Comparison of ENCODE assay signal across 8 mouse cellular contexts in the genomic region with DNA sequence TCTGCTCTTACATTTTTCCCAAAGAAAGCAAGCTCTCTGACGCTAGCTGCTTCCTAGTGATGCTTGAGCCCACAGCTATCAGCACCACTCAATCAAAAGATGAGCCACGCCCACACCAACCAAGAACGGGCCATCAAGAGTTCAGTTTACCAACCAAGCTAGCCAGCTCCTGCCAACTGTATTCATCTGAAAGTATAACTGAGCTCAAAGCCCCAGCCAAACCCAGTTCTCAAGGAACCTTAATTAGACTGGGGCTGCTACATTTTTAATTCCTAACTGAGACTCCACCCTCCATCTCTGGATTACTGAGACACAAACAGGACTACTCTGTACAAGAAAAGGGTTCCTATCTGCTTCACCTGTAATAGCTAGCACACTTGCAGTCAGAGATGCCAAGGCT. TPM values are rescaled to one million over a fixed set of nuclear protein-coding genes. Genes with fewer than 3 reads are reported as not detected.
A peak's percentile ranks its signal among the peaks of the same experiment; 100 is the strongest.
DNase-seq lines count a peak whose midpoint lies in the region; ATAC-seq and TF ChIP-seq lines count a peak whose summit lies in the region.

No protein-coding gene starts in this region.

- 49% methylated on average over 3 of the region's 3 CpGs for WGBS in heart, embryonic 10.5 days
- WGBS in heart, embryonic 12.5 days = 44% methylated on average over 3 of the region's 3 CpGs
- WGBS in lung, postnatal 0 days = 48% methylated on average over 3 of the region's 3 CpGs
- WGBS in stomach, embryonic 14.5 days = 44% methylated on average over 3 of the region's 3 CpGs

- H3K4me1 ChIP-seq in heart, embryonic 10.5 days = peaks cover 42% of the 10 kb centered on the region
- peaks cover 40% of the 10 kb centered on the region for H3K4me1 ChIP-seq in heart, embryonic 12.5 days (replicated peaks)
- peaks cover 19% of the 10 kb centered on the region; the same call in 1 of the 2 replicates for H3K4me1 ChIP-seq in lung, postnatal 0 days (ENCODE audit: insufficient read depth, low read depth, low read length)
- peaks cover 27% of the 10 kb centered on the region for H3K4me1 ChIP-seq in stomach, embryonic 14.5 days (ENCODE audit: control insufficient read depth, insufficient read depth, low read length)

- no peak for TF ChIP-seq EP300 in lung, postnatal 0 days (IDR thresholded peaks at IDR 0.05)

- H3K36me3 ChIP-seq in heart, embryonic 10.5 days = no peaks in the 10 kb centered on the region
- H3K36me3 ChIP-seq in heart, embryonic 12.5 days = no peaks in the 10 kb centered on the region; the same call in 1 of the 2 replicates
- H3K36me3 ChIP-seq in lung, postnatal 0 days (ENCODE audit: insufficient read depth, low read length) = no peaks in the 10 kb centered on the region
- no peaks in the 10 kb centered on the region for H3K36me3 ChIP-seq in stomach, embryonic 14.5 days (ENCODE audit: control insufficient read depth, insufficient read depth, low read length)

- no peak for ATAC-seq in heart, embryonic 12.5 days (ENCODE audit: insufficient number of reproducible peaks, low FRiP score)
- peak; percentile 47; the same call in 1 of the 2 replicates for ATAC-seq in lung, postnatal 0 days
- no peak for ATAC-seq in stomach, embryonic 14.5 days (ENCODE audit: insufficient number of reproducible peaks, insufficient read depth, low FRiP score, low read depth)

- no peak overlapping the region for H3K9ac ChIP-seq in heart, embryonic 12.5 days
- no peak overlapping the region for H3K9ac ChIP-seq in lung, postnatal 0 days (replicated peaks; ENCODE audit: low read depth)
- H3K9ac ChIP-seq in stomach, embryonic 14.5 days (replicated peaks; ENCODE audit: low read depth, low read length) = no peak overlapping the region

- peak overlapping the region; percentile 29; the same call in 1 of the 2 replicates for H3K27ac ChIP-seq in heart, embryonic 10.5 days
- H3K27ac ChIP-seq in heart, embryonic 12.5 days (ENCODE audit: poor library complexity, severe bottlenecking) = no peak overlapping the region
- peak overlapping the region; percentile 54 for H3K27ac ChIP-seq in lung, postnatal 0 days (ENCODE audit: low read length)
- H3K27ac ChIP-seq in stomach, embryonic 14.5 days (ENCODE audit: low read length) = peak overlapping the region; percentile 68; the same call in 1 of the 2 replicates

- no peak overlapping the region for H3K4me3 ChIP-seq in heart, embryonic 10.5 days
- H3K4me3 ChIP-seq in heart, embryonic 12.5 days = no peak overlapping the region
- no peak overlapping the region for H3K4me3 ChIP-seq in lung, postnatal 0 days (ENCODE audit: low read depth, low read length)
- H3K4me3 ChIP-seq in stomach, embryonic 14.5 days (ENCODE audit: low read depth, low read length) = no peak overlapping the region

- DNase-seq in heart, embryonic 10.5 days (ENCODE audit: low spot score) = no peak
- peak; percentile 35 for DNase-seq in lung, postnatal 0 days (ENCODE audit: low spot score)
- DNase-seq in lung, postnatal 14 days = no peak
- DNase-seq in kidney, postnatal 14 days = peak; percentile 37
- DNase-seq in adrenal gland, postnatal 4 days (ENCODE audit: low spot score in 2 of 2) = no peak
- no peak for DNase-seq in thymus, postnatal 4 days

- no peaks in the 10 kb centered on the region for H3K27me3 ChIP-seq in heart, embryonic 10.5 days (ENCODE audit: insufficient read depth, poor library complexity, severe bottlenecking)
- no peaks in the 10 kb centered on the region for H3K27me3 ChIP-seq in heart, embryonic 12.5 days (replicated peaks)
- H3K27me3 ChIP-seq in lung, postnatal 0 days (replicated peaks; ENCODE audit: insufficient read depth, low read length) = no peaks in the 10 kb centered on the region
- H3K27me3 ChIP-seq in stomach, embryonic 14.5 days (ENCODE audit: control insufficient read depth, insufficient read depth, low read length) = no peaks in the 10 kb centered on the region

- TF ChIP-seq CTCF in lung, postnatal 0 days (IDR thresholded peaks at IDR 0.05) = no peak

- no peaks in the 10 kb centered on the region for H3K9me3 ChIP-seq in heart, embryonic 10.5 days
- H3K9me3 ChIP-seq in heart, embryonic 12.5 days (replicated peaks) = no peaks in the 10 kb centered on the region
- H3K9me3 ChIP-seq in lung, postnatal 0 days (ENCODE audit: low read length) = no peaks in the 10 kb centered on the region
- H3K9me3 ChIP-seq in stomach, embryonic 14.5 days (ENCODE audit: control insufficient read depth, low read depth, low read length) = no peaks in the 10 kb centered on the region

- H3K4me2 ChIP-seq in heart, embryonic 12.5 days = no peak overlapping the region
- H3K4me2 ChIP-seq in lung, postnatal 0 days (replicated peaks; ENCODE audit: low read depth, low read length) = no peak overlapping the region
- no peak overlapping the region; the same call in 1 of the 2 replicates for H3K4me2 ChIP-seq in stomach, embryonic 14.5 days (replicated peaks; ENCODE audit: low read depth, low read length)

RNA-seq across cellular contexts. Expression of a gene that starts 18.1 kb away (rescaled TPM):
- 6.4 and 7.3 TPM in 2 replicates for polyA plus RNA-seq in heart, embryonic 10.5 days (2016; fragmentation: Nextera tagmentation; extraction: Ambion mirVana)
- polyA plus RNA-seq in heart, embryonic 12.5 days (2016; fragmentation: Nextera tagmentation; extraction: Ambion mirVana) = 10.1 and 10.6 TPM in 2 replicates
- 141 and 151 TPM in 2 replicates for polyA plus RNA-seq in lung, postnatal 0 days (2015; fragmentation: Nextera tagmentation; extraction: Ambion mirVana)
- polyA plus RNA-seq in stomach, embryonic 14.5 days (2014; fragmentation: Nextera tagmentation; extraction: Ambion mirVana) = 42.9 and 49.7 TPM in 2 replicates
- total RNA-seq in adrenal gland, postnatal 4 days (2021) = 10 to 100 TPM; 47.4 to 49.2 TPM

RNA-seq across cellular contexts. Expression of a gene that starts 20.1 kb away (rescaled TPM):
- 532 and 637 TPM in 2 replicates for polyA plus RNA-seq in heart, embryonic 10.5 days (2016; fragmentation: Nextera tagmentation; extraction: Ambion mirVana)
- polyA plus RNA-seq in heart, embryonic 12.5 days (2016; fragmentation: Nextera tagmentation; extraction: Ambion mirVana) = 682 and 719 TPM in 2 replicates
- 474 and 487 TPM in 2 replicates for polyA plus RNA-seq in lung, postnatal 0 days (2015; fragmentation: Nextera tagmentation; extraction: Ambion mirVana)
- polyA plus RNA-seq in stomach, embryonic 14.5 days (2014; fragmentation: Nextera tagmentation; extraction: Ambion mirVana) = 477 and 482 TPM in 2 replicates
- total RNA-seq in adrenal gland, postnatal 4 days (2021) = 100 to 1,000 TPM; 352 to 357 TPM

RNA-seq across cellular contexts. Expression of a gene that starts 35.5 kb away (rescaled TPM):
- not detected in 2 replicates for polyA plus RNA-seq in heart, embryonic 10.5 days (2016; fragmentation: Nextera tagmentation; extraction: Ambion mirVana)
- not detected in 2 replicates for polyA plus RNA-seq in heart, embryonic 12.5 days (2016; fragmentation: Nextera tagmentation; extraction: Ambion mirVana)
- polyA plus RNA-seq in lung, postnatal 0 days (2015; fragmentation: Nextera tagmentation; extraction: Ambion mirVana) = not detected in 2 replicates
- polyA plus RNA-seq in stomach, embryonic 14.5 days (2014; fragmentation: Nextera tagmentation; extraction: Ambion mirVana) = not detected in 2 replicates
- total RNA-seq in adrenal gland, postnatal 4 days (2021) = under 1 TPM; 0.76 to 0.84 TPM

Comparison
In these comparisons a context has a peak if more than half of its experiments do, and no peak if none do; other contexts are left out.
1. DNase-seq: peak in lung, postnatal 0 days (single experiment) and kidney, postnatal 14 days (single experiment); none in heart, embryonic 10.5 days (single experiment), lung, postnatal 14 days (single experiment), adrenal gland, postnatal 4 days (0 of 2) and thymus, postnatal 4 days (single experiment).